Mouse (Mus musculus): ENCODE results near the gene Ccdc169. TPM values are rescaled to one million over a fixed set of nuclear protein-coding genes. Genes with fewer than 3 reads are reported as not detected.

Gene Ccdc169
- polyA plus RNA-seq, 1 experiment from 2014 or later, result 0.08 TPM

DNA sequence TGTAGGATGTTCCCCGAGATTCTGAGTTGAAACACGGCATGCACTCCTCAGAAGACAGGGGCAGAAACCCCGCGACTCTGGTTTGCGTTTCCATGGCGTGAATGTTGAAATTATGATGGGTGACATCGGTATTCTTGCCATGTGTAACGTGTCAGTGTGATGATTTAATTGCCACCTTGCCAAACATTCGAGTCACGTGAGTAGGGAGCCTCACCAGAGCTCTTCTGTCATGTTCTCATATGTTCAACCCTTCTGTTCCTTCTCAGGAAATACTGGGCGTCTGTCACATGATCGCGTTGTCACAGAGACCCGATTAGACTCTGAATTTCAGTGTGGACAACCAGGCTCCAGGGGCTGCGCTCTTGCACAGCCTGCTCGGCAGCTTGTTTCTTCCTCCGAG lies 31.1 kb upstream of the Ccdc169 start:
- H3K4me1 ChIP-seq, result no peaks in the 10 kb centered on the region
- WGBS, result 77% methylated on average over 17 of the region's 17 CpGs
- no peaks in the 10 kb centered on the region for H3K27me3 ChIP-seq (replicated peaks)
- no peaks in the 10 kb centered on the region for H3K9me3 ChIP-seq
- H3K27ac ChIP-seq, result no peak overlapping the region
- no peak overlapping the region for H3K4me3 ChIP-seq
- ATAC-seq (replicated peaks), result 0 out of 2 replicates have a peak, but pooled peaks have one; percentile 17
- H3K36me3 ChIP-seq (replicated peaks), result no peaks in the 10 kb centered on the region
- H3K4me2 ChIP-seq, result no peak overlapping the region
- no peak overlapping the region for H3K9ac ChIP-seq

DNA sequence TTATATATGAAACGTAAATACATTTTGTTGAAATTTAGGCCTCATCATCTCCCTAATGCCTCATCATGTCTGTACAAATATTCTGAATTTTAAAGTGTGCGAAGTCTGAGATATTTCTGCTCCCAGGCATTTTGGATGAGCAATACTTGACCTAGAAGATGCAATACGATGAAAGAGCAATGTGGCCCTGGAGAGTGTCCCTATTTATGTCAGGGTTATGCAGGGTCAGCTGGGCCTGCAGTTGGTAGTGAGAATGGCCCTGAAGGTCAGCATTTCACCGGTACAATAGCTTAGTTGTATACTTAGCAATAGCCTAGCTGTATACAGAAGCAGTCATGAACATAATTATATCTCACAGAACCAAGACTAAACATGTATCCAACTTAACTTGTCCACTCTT lies 28.0 kb upstream of the Ccdc169 start:
- no peak for ATAC-seq (replicated peaks)
- no peak overlapping the region for H3K9ac ChIP-seq
- no peak overlapping the region for H3K4me2 ChIP-seq
- H3K27ac ChIP-seq, result no peak overlapping the region
- H3K9me3 ChIP-seq, result no peaks in the 10 kb centered on the region
- H3K4me3 ChIP-seq, result no peak overlapping the region
- WGBS, result 86% methylated on average over 4 of the region's 4 CpGs
- H3K27me3 ChIP-seq (replicated peaks), result no peaks in the 10 kb centered on the region
- no peaks in the 10 kb centered on the region for H3K36me3 ChIP-seq (replicated peaks)
- H3K4me1 ChIP-seq, result peaks cover 10% of the 10 kb centered on the region

DNA sequence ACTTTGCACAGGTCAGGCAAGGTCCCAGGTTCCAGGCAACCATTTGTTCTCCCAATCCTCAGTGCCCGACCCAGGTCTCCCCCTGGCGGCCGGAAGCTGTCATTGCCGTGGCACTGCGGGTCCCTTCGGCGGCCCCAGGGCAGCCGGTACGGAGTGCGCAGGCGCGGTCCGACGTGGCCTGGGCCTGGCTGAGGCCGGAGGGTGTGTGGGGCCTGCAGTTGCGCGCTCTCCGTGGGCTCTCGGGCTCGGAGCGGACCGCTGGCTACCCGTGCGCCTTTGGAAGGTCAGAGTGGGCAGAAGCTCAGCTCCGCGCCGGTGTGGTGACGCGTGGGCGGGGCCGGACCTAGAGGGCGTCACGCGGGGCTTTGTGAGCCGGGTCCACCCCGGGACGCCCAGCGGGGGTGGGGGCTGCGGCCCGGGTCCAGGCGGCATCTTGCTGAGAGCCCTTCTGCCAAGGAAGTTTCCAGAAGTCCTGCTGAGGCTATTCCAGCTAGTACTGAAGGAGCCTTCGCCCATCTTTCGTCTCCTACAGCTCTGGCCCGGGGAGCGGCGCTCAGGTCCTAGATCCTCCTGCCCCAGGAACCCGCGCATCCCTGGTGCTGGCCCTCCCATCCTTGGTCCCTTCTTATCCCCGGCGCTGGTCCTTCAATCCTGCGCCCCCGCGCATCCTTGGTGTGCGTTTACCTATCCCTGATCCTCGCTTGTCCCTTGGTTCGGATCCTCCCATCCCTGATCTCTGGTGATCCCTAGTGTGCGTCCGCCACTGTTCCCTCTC lies 25.0 kb upstream of the Ccdc169 start, which contains the start of gene Spg20:
Gene Spg20 (plus strand): TSS at position 174 of the 775 bp plus-strand sequence.
- Histone ChIP-seq H3K4me3 (peak within 1 kb of the TSS; percentile 83), H3K27me3 (replicated peaks) (no peaks in the 10 kb centered on the region), H3K9ac (peak within 1 kb of the TSS; percentile 88), H3K4me1 (peaks cover 15% of the 10 kb centered on the region), H3K36me3 (replicated peaks) (peaks cover 2% of the 10 kb centered on the region; the same call in 1 of the 2 replicates), H3K27ac (peak within 1 kb of the TSS; percentile 80), H3K4me2 (peak within 1 kb of the TSS; percentile 75), H3K9me3 (no peaks in the 10 kb centered on the region)
- under 1% methylated on average over 58 of the region's 58 CpGs for WGBS
- ATAC-seq (replicated peaks), result peak; percentile 96

DNA sequence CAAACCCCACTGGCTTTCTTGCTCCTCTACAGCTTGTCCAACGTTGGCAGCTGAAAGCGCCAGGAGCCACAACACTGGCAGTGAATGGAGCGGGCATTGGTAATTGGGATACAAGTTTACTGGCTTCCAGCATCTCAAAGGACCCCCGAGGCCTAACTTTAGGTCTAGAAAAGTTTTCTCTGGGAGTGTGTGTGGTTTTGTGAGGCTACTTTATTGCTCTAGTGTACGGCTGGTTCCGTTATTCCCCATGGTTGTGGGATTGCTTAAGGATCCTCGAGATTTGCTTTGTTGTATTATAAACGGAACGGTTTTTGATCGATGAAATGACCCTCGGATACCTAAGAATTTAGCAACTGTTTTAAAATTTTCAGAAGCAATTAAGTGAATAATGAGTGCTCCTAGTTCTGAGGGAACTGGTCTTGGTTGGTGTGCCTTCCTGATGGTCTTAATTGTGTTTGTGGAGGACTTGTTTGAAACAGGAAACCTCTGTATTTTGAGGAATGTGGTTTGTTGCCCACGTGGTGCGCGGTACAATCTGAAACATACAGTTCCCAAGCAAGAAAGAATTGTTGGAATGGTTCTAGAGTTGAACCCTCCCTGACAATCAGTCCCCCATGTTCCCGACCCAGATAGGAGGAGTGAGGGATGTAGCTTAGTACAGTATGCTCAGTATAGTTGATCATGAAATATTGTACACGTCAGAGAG lies 24.3 kb upstream of the Ccdc169 start:
- peaks cover 9% of the 10 kb centered on the region for H3K36me3 ChIP-seq (replicated peaks)
- H3K27me3 ChIP-seq (replicated peaks), result no peaks in the 10 kb centered on the region
- peak overlapping the region; percentile 75 for H3K4me2 ChIP-seq
- 55% methylated on average over 16 of the region's 16 CpGs for WGBS
- peak overlapping the region; percentile 83 for H3K4me3 ChIP-seq
- peak overlapping the region; percentile 80 for H3K27ac ChIP-seq
- H3K4me1 ChIP-seq, result peaks cover 15% of the 10 kb centered on the region
- peak overlapping the region; percentile 88 for H3K9ac ChIP-seq
- H3K9me3 ChIP-seq, result no peaks in the 10 kb centered on the region
- peak; percentile 65; the same call in 1 of the 2 replicates for ATAC-seq (replicated peaks)

DNA sequence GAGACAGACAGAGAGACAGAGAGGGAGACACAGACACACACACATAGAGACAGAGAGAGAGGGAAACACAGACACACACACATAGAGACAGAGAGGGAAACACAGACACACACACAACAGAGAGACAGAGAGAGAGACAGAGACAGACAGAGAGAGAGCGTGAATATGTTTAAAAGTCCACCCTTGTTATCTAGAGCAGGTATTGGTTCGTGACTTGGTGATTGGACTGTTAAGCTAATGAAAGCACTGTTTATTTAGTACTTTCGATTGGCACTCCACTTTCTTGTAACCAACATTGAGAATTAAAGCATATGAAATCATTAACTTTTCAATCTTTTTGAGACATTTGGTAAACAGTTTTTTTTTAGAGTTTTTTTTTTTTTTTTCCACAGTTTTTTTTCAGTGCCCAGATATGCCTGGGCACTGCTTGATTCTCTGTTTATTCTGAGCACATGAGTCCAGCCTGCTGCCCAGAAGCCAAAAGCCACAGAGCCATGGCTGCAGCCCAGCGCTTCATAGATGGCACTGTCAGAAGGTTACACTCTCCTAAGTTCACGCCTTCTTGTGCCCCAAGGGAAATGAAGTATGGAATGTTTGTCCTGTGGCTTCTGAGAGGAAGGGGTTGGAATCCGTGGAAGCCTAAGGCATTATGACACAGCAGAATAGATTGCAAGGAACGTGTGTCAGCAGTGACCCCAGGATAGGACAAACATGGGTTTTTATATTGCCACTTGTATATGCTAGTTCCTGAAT lies 22.6 kb upstream of the Ccdc169 start:
- Histone ChIP-seq H3K27ac (no peak overlapping the region), H3K4me3 (no peak overlapping the region), H3K9ac (no peak overlapping the region), H3K9me3 (no peaks in the 10 kb centered on the region), H3K27me3 (replicated peaks) (no peaks in the 10 kb centered on the region), H3K36me3 (replicated peaks) (peaks cover 21% of the 10 kb centered on the region), H3K4me2 (no peak overlapping the region), H3K4me1 (peaks cover 15% of the 10 kb centered on the region)
- WGBS, result 82% methylated on average over 7 of the region's 7 CpGs
- no peak for ATAC-seq (replicated peaks)

DNA sequence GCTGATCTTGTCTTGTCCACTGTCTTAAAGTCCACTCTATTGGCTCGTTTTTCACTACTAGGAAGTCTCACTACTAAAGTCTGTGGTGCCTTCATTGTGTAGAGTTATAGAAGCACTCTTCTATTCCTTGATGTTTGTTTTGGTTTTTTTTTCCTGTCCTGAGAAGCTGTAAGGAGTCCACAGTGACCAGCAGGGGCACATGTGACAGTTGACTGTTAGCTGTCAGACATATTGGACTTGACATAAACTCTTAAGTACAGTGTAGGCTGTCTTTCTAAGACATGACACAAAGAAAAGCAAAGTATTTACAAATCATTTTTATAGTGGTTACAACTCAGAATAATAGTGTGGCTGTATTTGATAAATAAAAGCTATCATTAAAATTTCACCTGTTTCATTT lies 22.1 kb upstream of the Ccdc169 start:
- Histone ChIP-seq H3K27me3 (replicated peaks) (no peaks in the 10 kb centered on the region), H3K4me3 (no peak overlapping the region)

DNA sequence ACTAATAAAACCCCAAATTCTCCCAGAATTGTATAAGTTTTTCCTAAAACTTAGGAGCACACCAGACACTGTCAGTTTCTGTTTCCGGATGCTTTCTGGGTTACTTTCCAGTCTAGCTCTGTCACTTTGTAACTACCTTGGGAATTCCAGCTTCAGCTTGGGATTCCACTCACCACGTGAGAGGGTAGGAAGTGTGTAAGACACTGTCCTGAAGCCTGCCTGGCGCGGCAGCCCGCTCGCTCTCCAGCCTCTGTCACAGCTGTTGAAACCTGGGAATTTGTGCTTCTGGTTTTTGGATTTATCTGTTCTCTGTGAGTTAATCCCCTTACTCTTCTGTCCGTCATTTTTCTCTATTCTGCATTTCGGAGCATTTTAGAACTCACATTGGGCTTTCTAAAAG lies 21.1 kb upstream of the Ccdc169 start:
- 83% methylated on average over 8 of the region's 8 CpGs for WGBS
- Histone ChIP-seq H3K4me2 (no peak overlapping the region), H3K27ac (no peak overlapping the region), H3K9me3 (no peaks in the 10 kb centered on the region), H3K4me1 (peaks cover 15% of the 10 kb centered on the region), H3K4me3 (no peak overlapping the region), H3K27me3 (replicated peaks) (no peaks in the 10 kb centered on the region), H3K9ac (no peak overlapping the region), H3K36me3 (replicated peaks) (peaks cover 26% of the 10 kb centered on the region)
- ATAC-seq (replicated peaks), result no peak

More for the DNA sequence above, 22.1 kb upstream of the Ccdc169 start:
- Histone ChIP-seq H3K4me2 (no peak overlapping the region), H3K4me1 (peaks cover 15% of the 10 kb centered on the region), H3K9me3 (no peaks in the 10 kb centered on the region), H3K27ac (no peak overlapping the region), H3K9ac (no peak overlapping the region), H3K36me3 (replicated peaks) (peaks cover 21% of the 10 kb centered on the region)
- no peak for ATAC-seq (replicated peaks)
- WGBS, result 73% methylated on average over 1 of the region's 1 CpGs

DNA sequence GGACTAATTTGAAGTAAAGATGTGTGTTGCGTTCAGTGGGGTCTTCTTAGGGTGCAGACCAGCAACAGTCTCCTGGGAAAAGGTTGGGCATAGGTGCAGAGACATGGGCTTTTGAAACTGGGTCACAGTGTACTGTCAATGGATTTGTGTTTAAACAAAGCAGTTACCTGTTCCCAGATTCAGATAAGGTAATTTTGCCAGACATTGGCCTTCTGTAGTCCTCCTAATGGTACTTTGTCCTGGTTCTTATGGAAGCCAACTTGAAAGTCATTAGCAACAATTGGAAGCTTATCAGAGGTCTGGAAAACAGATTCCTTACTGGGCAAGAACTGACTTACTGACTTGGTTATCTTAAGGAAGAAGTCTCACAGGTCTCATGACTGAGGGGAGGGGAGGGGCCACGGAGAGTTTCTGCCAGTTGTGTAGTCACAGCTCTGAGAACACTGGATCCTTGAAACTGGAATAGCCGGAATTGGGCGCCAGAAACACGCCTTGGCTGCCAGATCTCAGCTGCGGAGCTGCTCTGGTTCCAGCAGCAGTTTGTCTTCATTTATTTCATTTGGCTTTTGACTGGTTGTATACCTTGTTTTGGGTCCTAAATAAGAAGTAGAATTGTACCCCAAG lies 17.8 kb upstream of the Ccdc169 start:
- Histone ChIP-seq H3K9ac (no peak overlapping the region), H3K4me3 (no peak overlapping the region), H3K27me3 (replicated peaks) (no peaks in the 10 kb centered on the region), H3K9me3 (no peaks in the 10 kb centered on the region), H3K36me3 (replicated peaks) (peaks cover 44% of the 10 kb centered on the region), H3K4me1 (0 out of 2 replicates have a peak, but pooled peaks cover 5% of the 10 kb centered on the region), H3K27ac (no peak overlapping the region), H3K4me2 (no peak overlapping the region)
- ATAC-seq (replicated peaks), result no peak
- 94% methylated on average over 6 of the region's 6 CpGs for WGBS

DNA sequence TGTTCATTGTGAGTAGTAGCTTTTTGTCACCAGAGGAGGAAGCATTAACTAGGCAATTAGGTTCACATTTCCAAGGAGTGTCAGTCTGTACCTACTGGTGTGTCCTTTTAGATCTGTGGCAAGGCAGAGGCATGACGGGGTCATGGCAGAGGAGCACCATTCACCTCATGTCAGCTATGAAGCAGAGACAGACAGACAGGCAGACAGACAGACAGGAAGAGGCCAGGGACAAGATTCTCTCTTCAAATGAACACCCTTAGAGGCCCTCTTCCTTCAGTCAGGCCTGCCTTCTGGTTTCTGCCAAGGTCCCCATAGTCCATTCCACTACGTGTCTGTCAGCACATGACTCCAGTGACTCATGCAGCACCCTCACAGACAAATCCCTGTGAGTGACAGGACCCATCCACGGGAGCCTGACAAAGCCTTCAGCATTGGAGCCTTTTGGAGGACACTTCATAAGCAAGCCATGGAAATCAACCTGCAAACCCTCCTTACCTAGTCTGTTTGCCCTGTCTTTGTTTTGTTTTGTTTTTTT lies 14.7 kb upstream of the Ccdc169 start:
- Histone ChIP-seq H3K4me1 (no peaks in the 10 kb centered on the region), H3K9me3 (no peaks in the 10 kb centered on the region), H3K9ac (no peak overlapping the region), H3K4me3 (no peak overlapping the region), H3K4me2 (no peak overlapping the region), H3K27me3 (replicated peaks) (no peaks in the 10 kb centered on the region), H3K36me3 (replicated peaks) (peaks cover 49% of the 10 kb centered on the region), H3K27ac (no peak overlapping the region)
- WGBS, result 87% methylated on average over 3 of the region's 3 CpGs
- ATAC-seq (replicated peaks), result no peak

DNA sequence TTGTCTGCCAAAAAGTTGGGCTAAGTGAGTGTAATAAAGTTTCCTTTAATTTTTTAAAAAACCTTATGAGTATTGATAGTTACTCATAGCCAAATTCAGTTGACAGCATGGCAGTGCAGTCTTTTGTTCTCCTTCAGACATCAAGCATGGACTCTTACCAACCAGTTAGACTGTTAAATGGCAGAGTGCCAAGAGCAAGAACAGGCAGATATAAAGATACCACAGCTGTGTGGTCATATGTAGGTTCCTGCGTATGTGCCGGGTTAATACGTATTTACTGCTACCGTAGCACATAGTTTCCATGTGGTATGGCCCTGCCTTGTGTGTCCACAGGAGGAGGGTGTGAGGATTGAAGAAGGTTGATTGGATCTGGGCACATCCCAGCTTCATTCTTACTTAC lies 14.1 kb upstream of the Ccdc169 start:
- no peak for ATAC-seq (replicated peaks)
- Histone ChIP-seq H3K4me1 (no peaks in the 10 kb centered on the region), H3K27ac (no peak overlapping the region), H3K4me2 (no peak overlapping the region), H3K9ac (no peak overlapping the region), H3K27me3 (replicated peaks) (no peaks in the 10 kb centered on the region), H3K36me3 (replicated peaks) (peaks cover 49% of the 10 kb centered on the region; the same call in 1 of the 2 replicates), H3K4me3 (no peak overlapping the region), H3K9me3 (no peaks in the 10 kb centered on the region)
- 96% methylated on average over 4 of the region's 4 CpGs for WGBS

DNA sequence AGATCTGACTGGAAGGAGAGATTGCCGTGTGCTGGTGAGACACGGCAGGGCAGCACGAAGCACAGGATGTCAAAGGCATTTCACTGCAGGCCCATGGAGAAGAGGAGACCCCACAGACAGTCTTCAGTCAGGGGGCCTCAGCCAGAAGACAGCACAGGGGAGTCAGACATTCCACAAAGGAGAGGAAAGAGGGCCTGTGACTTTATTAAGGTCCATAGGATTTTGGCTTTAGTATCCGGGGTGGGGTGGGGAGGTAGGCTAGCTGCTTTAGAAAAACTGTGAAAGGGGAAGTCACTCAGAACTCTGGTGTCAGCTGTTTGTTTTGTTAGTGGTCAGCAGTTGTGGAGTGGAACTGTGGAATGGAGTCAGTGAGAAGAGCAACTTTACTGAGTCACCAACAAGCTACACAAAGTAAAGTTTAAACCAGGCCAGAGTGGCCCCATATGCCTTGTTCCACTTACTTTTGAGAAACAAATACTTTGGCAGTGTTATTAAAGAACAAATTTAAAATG lies 7.9 kb upstream of the Ccdc169 start:
- Histone ChIP-seq H3K27me3 (replicated peaks) (no peaks in the 10 kb centered on the region), H3K9ac (no peak overlapping the region), H3K36me3 (replicated peaks) (peaks cover 43% of the 10 kb centered on the region), H3K4me3 (no peak overlapping the region), H3K27ac (no peak overlapping the region), H3K4me2 (no peak overlapping the region), H3K9me3 (no peaks in the 10 kb centered on the region), H3K4me1 (no peaks in the 10 kb centered on the region)
- no peak for ATAC-seq (replicated peaks)
- WGBS, result 77% methylated on average over 4 of the region's 4 CpGs
